Mouse (Mus musculus) gastrocnemius, adult 2 months (tissue): Measurements from ENCODE around the gene Sncg. TPM values are rescaled to one million over a fixed set of nuclear protein-coding genes. Genes with fewer than 3 reads are reported as not detected.
A peak's percentile ranks its signal among the peaks of the same experiment; 100 is the strongest.
"Not testable (repeated sequence)": the region's sequence is repeated elsewhere in the genome, so short reads cannot be mapped to it uniquely, and the experiment has no call there.

Experiments
- DNase-seq: peaks from one replicate; pipeline ENCODE4 v3.0.0; 2022
- H3K27ac ChIP-seq: fragments of 200-600 bp; 2 replicates; pipeline ENCODE4 v1.8.1; 2022; ENCODE audit warnings: mild to moderate bottlenecking
- H3K4me3 ChIP-seq: fragments of 200-600 bp; 2 replicates; pipeline ENCODE4 v1.8.1; 2022; ENCODE audit warnings: mild to moderate bottlenecking, moderate library complexity
- CTCF ChIP-seq: fragments of 200-600 bp; IDR thresholded peaks from 2 replicates; pipeline ENCODE4 v1.8.1; 2022; ENCODE audit warnings: antibody characterized with exemption, mild to moderate bottlenecking, moderate library complexity
- intact Hi-C: fragments of 180-260 bp; cut with DNase I; formaldehyde crosslinking; loops from one replicate; pipeline ENCODE4 v1.15.1; 2025
- total RNA-seq, 2 experiments: library from RNA; stranded (reverse); gene quantifications; 2 replicates each; pipeline ENCODE4 v1.2.3; 2021

Gene Sncg
- total RNA-seq, 2 experiments from 2014 or later: 4.0 to 4.8 TPM

- intact Hi-C loops: no loop called here
- no peak for DNase-seq
- peak overlapping the region; percentile 35; the same call in 1 of the 2 replicates for H3K27ac ChIP-seq
- H3K4me3 ChIP-seq: no peak overlapping the region
- no peak for TF ChIP-seq CTCF
Observed at GRCm38 (mm10) chr14:34382921-34383704, 8.5 kb upstream of the Sncg start.

- H3K4me3 ChIP-seq: peak overlapping the region; percentile 70
- intact Hi-C loops: no loop called here
- peak overlapping the region; percentile 84 for H3K27ac ChIP-seq
- peak; percentile 48 for DNase-seq
- no peak for TF ChIP-seq CTCF
Observed at GRCm38 (mm10) chr14:34378560-34379331, 4.2 kb upstream of the Sncg start.

GRCm38 (mm10) chr14:34377121-34377520, 2.5 kb upstream of the Sncg start:
- H3K27ac ChIP-seq: peak overlapping the region; percentile 84
- no peak for DNase-seq
- no peak for TF ChIP-seq CTCF
- peak overlapping the region; percentile 70 for H3K4me3 ChIP-seq
- intact Hi-C loops: no loop called here

GRCm38 (mm10) chr14:34375941-34376340, 1.4 kb upstream of the Sncg start:
- DNase-seq: no peak
- H3K27ac ChIP-seq: peak overlapping the region; percentile 84
- intact Hi-C loops: no loop called here
- peak; percentile 21; the same call in 1 of the 2 replicates for TF ChIP-seq CTCF
- H3K4me3 ChIP-seq: peak overlapping the region; percentile 70

GRCm38 (mm10) chr14:34375415-34375904, 871 bp upstream of the Sncg start, which contains the start of gene Mmrn2:
Gene Mmrn2 (plus strand): TSS chr14:34375465.
- no peak for DNase-seq
- intact Hi-C loops: no loop called here
- Histone ChIP-seq H3K4me3 (peak within 1 kb of the TSS; percentile 70), H3K27ac (peak within 1 kb of the TSS; percentile 84)
- no peak for TF ChIP-seq CTCF

GRCm38 (mm10) chr14:34373581-34373980, 1.0 kb downstream of the Sncg start:
- no peak for DNase-seq
- intact Hi-C loops: loop anchor here (2.0 kb wide), 1 partner anchor 197 kb away; no protein-coding TSS in a partner anchor
- no peak for TF ChIP-seq CTCF
- H3K27ac ChIP-seq: peak overlapping the region; percentile 84
- H3K4me3 ChIP-seq: peak overlapping the region; percentile 70

GRCm38 (mm10) chr14:34372646-34373045, 1.9 kb downstream of the Sncg start:
- intact Hi-C loops: loop anchor here (1.0 to 2.0 kb wide), 2 partner anchors 29 to 198 kb away; no protein-coding TSS in a partner anchor
- no peak overlapping the region for H3K4me3 ChIP-seq
- H3K27ac ChIP-seq: no peak overlapping the region
- peak; percentile 72 for DNase-seq
- peak; percentile 95 for TF ChIP-seq CTCF

- Histone ChIP-seq H3K4me3 (no peak overlapping the region), H3K27ac (no peak overlapping the region)
- no peak for DNase-seq
- no peak for TF ChIP-seq CTCF
- intact Hi-C loops: loop anchor here (1.0 to 2.0 kb wide), 2 partner anchors 30 to 199 kb away; no protein-coding TSS in a partner anchor
Observed at GRCm38 (mm10) chr14:34371763-34372162, 2.8 kb downstream of the Sncg start.

- Histone ChIP-seq H3K27ac (no peak overlapping the region), H3K4me3 (no peak overlapping the region)
- no peak for TF ChIP-seq CTCF
- DNase-seq: no peak
- intact Hi-C loops: no loop called here
Observed at GRCm38 (mm10) chr14:34370921-34371320, 3.7 kb downstream of the Sncg start.

GRCm38 (mm10) chr14:34370203-34370602, 4.4 kb downstream of the Sncg start:
- intact Hi-C loops: no loop called here
- DNase-seq: no peak

GRCm38 (mm10) chr14:34365147-34365507, 9.5 kb downstream of the Sncg start:
- no peak for TF ChIP-seq CTCF
- Histone ChIP-seq H3K4me3 (no peak overlapping the region), H3K27ac (no peak overlapping the region)
- intact Hi-C loops: loop anchor here (10.0 kb wide), 1 partner anchor 280 kb away; the partner anchor contains the start of gene Anxa8
- DNase-seq: no peak

More at GRCm38 (mm10) chr14:34370203-34370602, 4.4 kb downstream of the Sncg start:
- TF ChIP-seq CTCF: peak; percentile 39
- Histone ChIP-seq H3K27ac (no peak overlapping the region), H3K4me3 (no peak overlapping the region)

- intact Hi-C loops: loop anchor here (5.0 to 10.0 kb wide), 2 partner anchors 52 to 280 kb away; partner anchors contain the start of genes Anxa8, Glud1 and Shld2
- Histone ChIP-seq H3K4me3 (peak overlapping the region; percentile 73), H3K27ac (peak overlapping the region; percentile 89)
- DNase-seq: not testable (repeated sequence)
Observed at GRCm38 (mm10) chr14:34364254-34365146, 10.1 kb downstream of the Sncg start.
